Mouse (Mus musculus): Measurements from ENCODE around the gene Suclg2. TPM values are rescaled to one million over a fixed set of nuclear protein-coding genes. Genes with fewer than 3 reads are reported as not detected.

The Suclg2 gene
- polyA plus RNA-seq, 1 experiment from 2014 or later, result 47.7 TPM

DNA sequence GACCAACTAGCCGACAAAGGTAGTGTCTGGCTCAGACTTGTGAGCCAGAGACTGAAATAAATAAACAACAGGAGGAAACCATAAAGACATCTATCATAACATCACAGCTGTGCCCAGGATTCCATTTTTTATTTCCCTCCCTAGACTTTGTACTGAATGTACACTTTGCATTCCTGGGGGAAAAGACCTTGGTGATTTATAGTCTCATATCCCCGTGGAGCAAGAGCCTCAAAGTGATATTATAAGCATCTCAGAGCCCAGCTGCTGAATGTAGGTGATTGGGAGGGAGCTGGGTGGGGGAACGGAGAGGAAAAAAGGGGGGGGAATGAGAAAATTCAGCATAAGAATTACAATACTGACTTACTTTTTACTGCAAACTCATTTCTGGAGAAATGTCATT is 259.2 kb downstream of the Suclg2 start:
- no peaks in the 10 kb centered on the region for H3K36me3 ChIP-seq
- H3K4me2 ChIP-seq (replicated peaks), result no peak overlapping the region
- WGBS, result 65% methylated on average over 3 of the region's 3 CpGs
- H3K27ac ChIP-seq (replicated peaks), result no peak overlapping the region
- H3K9ac ChIP-seq, result no peak overlapping the region
- H3K4me1 ChIP-seq, result no peaks in the 10 kb centered on the region
- no peak overlapping the region for H3K4me3 ChIP-seq (replicated peaks)
- no peaks in the 10 kb centered on the region for H3K27me3 ChIP-seq
- no peak for ATAC-seq (ENCODE audit: insufficient number of reproducible peaks, low FRiP score, low TSS enrichment, low read depth)
- H3K9me3 ChIP-seq (replicated peaks), result no peaks in the 10 kb centered on the region

DNA sequence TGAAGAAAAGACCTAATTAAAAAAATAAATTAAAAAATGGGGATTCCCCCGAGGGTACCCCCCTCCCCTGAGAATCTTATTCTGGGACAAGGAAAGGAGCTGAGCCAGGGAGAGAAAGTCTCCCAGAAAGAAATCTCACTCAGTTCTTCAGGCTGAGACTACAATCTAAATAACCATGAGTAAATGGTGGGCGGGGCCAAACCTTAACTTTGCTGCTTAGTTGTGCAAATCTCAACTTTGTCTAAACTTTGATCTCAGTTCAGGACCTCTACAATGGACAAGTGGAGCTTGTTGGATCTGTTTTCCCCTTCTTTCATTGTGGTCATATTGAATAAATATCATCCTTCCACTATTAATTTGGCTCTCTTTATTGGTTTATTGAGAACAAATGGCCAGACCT is 272.4 kb downstream of the Suclg2 start:
- no peak overlapping the region for H3K9ac ChIP-seq
- H3K27me3 ChIP-seq, result no peaks in the 10 kb centered on the region
- no peaks in the 10 kb centered on the region for H3K36me3 ChIP-seq
- H3K4me1 ChIP-seq, result no peaks in the 10 kb centered on the region
- WGBS, result 69% methylated on average over 2 of the region's 2 CpGs
- no peak for ATAC-seq (ENCODE audit: insufficient number of reproducible peaks, low FRiP score, low TSS enrichment, low read depth)
- H3K9me3 ChIP-seq (replicated peaks), result no peaks in the 10 kb centered on the region
- no peak overlapping the region for H3K27ac ChIP-seq (replicated peaks)
- no peak overlapping the region for H3K4me3 ChIP-seq (replicated peaks)
- no peak overlapping the region for H3K4me2 ChIP-seq (replicated peaks)

DNA sequence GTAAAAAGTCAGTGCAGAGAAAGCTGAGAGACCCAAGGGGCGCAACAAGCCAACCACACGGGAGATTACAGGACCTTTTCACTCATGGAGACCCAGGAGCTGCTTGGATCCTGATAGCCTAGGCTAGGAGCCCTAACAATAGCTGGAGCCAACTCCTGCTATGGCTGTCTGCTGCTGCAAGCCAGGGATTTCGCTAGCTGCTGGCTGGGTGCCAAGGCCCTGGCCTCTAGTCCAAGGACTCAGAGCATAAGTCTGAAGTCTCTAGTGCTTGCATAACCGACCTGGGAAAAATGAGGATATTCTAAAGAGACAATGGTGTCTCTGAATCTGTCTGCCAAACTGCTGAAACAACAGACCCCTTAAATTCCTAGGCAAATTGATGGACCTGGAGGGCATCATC is 273.6 kb downstream of the Suclg2 start:
- no peaks in the 10 kb centered on the region for H3K36me3 ChIP-seq
- no peaks in the 10 kb centered on the region for H3K9me3 ChIP-seq (replicated peaks)
- ATAC-seq (ENCODE audit: insufficient number of reproducible peaks, low FRiP score, low TSS enrichment, low read depth), result no peak
- no peak overlapping the region for H3K4me3 ChIP-seq (replicated peaks)
- H3K4me1 ChIP-seq, result no peaks in the 10 kb centered on the region
- 70% methylated on average over 4 of the region's 4 CpGs for WGBS
- H3K27ac ChIP-seq (replicated peaks), result no peak overlapping the region
- H3K9ac ChIP-seq, result no peak overlapping the region
- no peaks in the 10 kb centered on the region for H3K27me3 ChIP-seq
- no peak overlapping the region for H3K4me2 ChIP-seq (replicated peaks)

All from embryonic facial prominence, embryonic 15.5 days (tissue).